In genomic region chr9:106454071-106454761, GRCm38 (mm10) we compare ENCODE assay signal across 8 mouse cellular contexts. TPM values are rescaled to one million over a fixed set of nuclear protein-coding genes. Genes with fewer than 3 reads are reported as not detected.
DNase-seq lines count a peak whose midpoint lies in the region; ATAC-seq and TF ChIP-seq lines count a peak whose summit lies in the region.

No protein-coding gene starts in this region.

- no peak for TF ChIP-seq POLR2A in ES-Bruce4 (IDR thresholded peaks at IDR 0.05; ENCODE audit: insufficient read depth, low read length)

- H3K9me3 ChIP-seq in ES-Bruce4 (replicated peaks; ENCODE audit: control insufficient read depth, insufficient read depth, low read length, poor library complexity, severe bottlenecking), result no peaks in the 10 kb centered on the region
- no peaks in the 10 kb centered on the region for H3K9me3 ChIP-seq in forebrain, embryonic 11.5 days (ENCODE audit: control insufficient read depth, low read length)
- no peaks in the 10 kb centered on the region for H3K9me3 ChIP-seq in limb, embryonic 13.5 days
- H3K9me3 ChIP-seq in stomach, embryonic 14.5 days (ENCODE audit: control insufficient read depth, low read depth, low read length), result no peaks in the 10 kb centered on the region

- TF ChIP-seq EP300 in ES-Bruce4 (IDR thresholded peaks at IDR 0.05; ENCODE audit: insufficient read depth, low read depth, low read length), result no peak

- TF ChIP-seq CTCF in gastrocnemius, adult 2 months (IDR thresholded peaks at IDR 0.05), result no peak
- TF ChIP-seq CTCF in ES-Bruce4 (IDR thresholded peaks at IDR 0.05; ENCODE audit: low read depth, low read length), result no peak

- H3K36me3 ChIP-seq in ES-Bruce4 (ENCODE audit: control insufficient read depth, insufficient read depth, low read length, poor library complexity, severe bottlenecking), result no peaks in the 10 kb centered on the region
- H3K36me3 ChIP-seq in forebrain, embryonic 11.5 days (ENCODE audit: control insufficient read depth, insufficient read depth, low read length), result no peaks in the 10 kb centered on the region
- H3K36me3 ChIP-seq in limb, embryonic 13.5 days, result peaks cover 20% of the 10 kb centered on the region
- no peaks in the 10 kb centered on the region for H3K36me3 ChIP-seq in stomach, embryonic 14.5 days (ENCODE audit: control insufficient read depth, insufficient read depth, low read length)

- intact Hi-C loops in gastrocnemius, adult 2 months (cut with DNase I), result no loop called here

- peak overlapping the region; percentile 79 for H3K4me3 ChIP-seq in gastrocnemius, adult 2 months
- H3K4me3 ChIP-seq in ES-Bruce4 (ENCODE audit: low read depth, low read length), result peak overlapping the region; percentile 65
- peak overlapping the region; percentile 85 for H3K4me3 ChIP-seq in forebrain, embryonic 11.5 days (ENCODE audit: low read depth, low read length)
- peak overlapping the region; percentile 71 for H3K4me3 ChIP-seq in limb, embryonic 13.5 days
- peak overlapping the region; percentile 76 for H3K4me3 ChIP-seq in stomach, embryonic 14.5 days (ENCODE audit: low read depth, low read length)

- peak overlapping the region; percentile 73 for H3K4me2 ChIP-seq in forebrain, embryonic 11.5 days (ENCODE audit: low read depth, low read length, severe bottlenecking)
- peak overlapping the region; percentile 87 for H3K4me2 ChIP-seq in limb, embryonic 13.5 days (replicated peaks)
- peak overlapping the region; percentile 92 for H3K4me2 ChIP-seq in stomach, embryonic 14.5 days (replicated peaks; ENCODE audit: low read depth, low read length)

- WGBS in forebrain, embryonic 11.5 days, result under 1% methylated on average over 15 of the region's 20 CpGs
- 2% methylated on average over 11 of the region's 20 CpGs for WGBS in limb, embryonic 13.5 days
- WGBS in stomach, embryonic 14.5 days, result 2% methylated on average over 13 of the region's 20 CpGs

- peaks cover 15% of the 10 kb centered on the region for H3K4me1 ChIP-seq in ES-Bruce4 (ENCODE audit: control insufficient read depth, insufficient read depth, low read length)
- peaks cover 48% of the 10 kb centered on the region for H3K4me1 ChIP-seq in forebrain, embryonic 11.5 days (replicated peaks; ENCODE audit: control insufficient read depth, insufficient read depth, low read length)
- peaks cover 87% of the 10 kb centered on the region for H3K4me1 ChIP-seq in limb, embryonic 13.5 days
- peaks cover 56% of the 10 kb centered on the region for H3K4me1 ChIP-seq in stomach, embryonic 14.5 days (ENCODE audit: control insufficient read depth, insufficient read depth, low read length)

- DNase-seq in gastrocnemius, adult 2 months, result no peak
- no peak for DNase-seq in gastrocnemius, postnatal 4 days (ENCODE audit: low spot score in 2 of 2)
- DNase-seq in forebrain, embryonic 11.5 days (ENCODE audit: low spot score), result no peak
- no peak for DNase-seq in urinary bladder, postnatal 36 days (ENCODE audit: low spot score in 2 of 2)
- no peak for DNase-seq in spleen, adult 18-20 months

- peak overlapping the region; percentile 82 for H3K9ac ChIP-seq in ES-Bruce4 (ENCODE audit: low read depth, poor library complexity, severe bottlenecking)
- peak overlapping the region; percentile 98 for H3K9ac ChIP-seq in forebrain, embryonic 11.5 days (ENCODE audit: low read length)
- peak overlapping the region; percentile 84 for H3K9ac ChIP-seq in limb, embryonic 13.5 days
- H3K9ac ChIP-seq in stomach, embryonic 14.5 days (replicated peaks; ENCODE audit: low read depth, low read length), result peak overlapping the region; percentile 67

- peak overlapping the region; percentile 92 for H3K27ac ChIP-seq in gastrocnemius, adult 2 months
- peak overlapping the region; percentile 90 for H3K27ac ChIP-seq in ES-Bruce4 (ENCODE audit: insufficient read depth, low read length)
- H3K27ac ChIP-seq in forebrain, embryonic 11.5 days (ENCODE audit: low read depth, low read length), result peak overlapping the region; percentile 89
- H3K27ac ChIP-seq in limb, embryonic 13.5 days, result peak overlapping the region; percentile 92
- peak overlapping the region; percentile 82; the same call in 1 of the 2 replicates for H3K27ac ChIP-seq in stomach, embryonic 14.5 days (ENCODE audit: low read length)

- peak; percentile 9 for ATAC-seq in forebrain, embryonic 11.5 days (replicated peaks; ENCODE audit: low FRiP score)
- peak; percentile 6; the same call in 1 of the 2 replicates for ATAC-seq in limb, embryonic 13.5 days (ENCODE audit: low FRiP score, low read depth)
- peak; percentile 7; the same call in 1 of the 2 replicates for ATAC-seq in stomach, embryonic 14.5 days (ENCODE audit: insufficient number of reproducible peaks, insufficient read depth, low FRiP score, low read depth)

- no peaks in the 10 kb centered on the region for H3K27me3 ChIP-seq in ES-Bruce4 (ENCODE audit: control insufficient read depth, insufficient read depth, low read length, poor library complexity, severe bottlenecking)
- no peaks in the 10 kb centered on the region for H3K27me3 ChIP-seq in forebrain, embryonic 11.5 days (ENCODE audit: control insufficient read depth, insufficient read depth, low read length)
- H3K27me3 ChIP-seq in limb, embryonic 13.5 days, result no peaks in the 10 kb centered on the region
- no peaks in the 10 kb centered on the region for H3K27me3 ChIP-seq in stomach, embryonic 14.5 days (ENCODE audit: control insufficient read depth, insufficient read depth, low read length)

RNA-seq across cellular contexts. Expression of gene Pcbp4, which starts 1.1 kb away (rescaled TPM):
- 10 to 100 TPM; 63.8 to 69.0 TPM for total RNA-seq in gastrocnemius, adult 2 months (2021)
- total RNA-seq in gastrocnemius, postnatal 4 days (2021), result 10 to 100 TPM; 83.6 to 84.9 TPM
- 99.2 and 115 TPM in 2 replicates for polyA plus RNA-seq in ES-Bruce4 (2011; ENCODE audit: insufficient read depth, insufficient read length, low read depth, missing spikeins)
- polyA plus RNA-seq in forebrain, embryonic 11.5 days (2014; fragmentation: Nextera tagmentation; extraction: Ambion mirVana), result 300 and 309 TPM in 2 replicates
- 129 and 137 TPM in 2 replicates for polyA plus RNA-seq in limb, embryonic 13.5 days (2015; fragmentation: Nextera tagmentation; extraction: Ambion mirVana)
- polyA plus RNA-seq in stomach, embryonic 14.5 days (2014; fragmentation: Nextera tagmentation; extraction: Ambion mirVana), result 60.9 and 61.2 TPM in 2 replicates

RNA-seq across cellular contexts. Expression of gene Abhd14a, which starts 6.7 kb away (rescaled TPM):
- 10 to 100 TPM; 15.9 to 19.8 TPM for total RNA-seq in gastrocnemius, adult 2 months (2021)
- 10 to 100 TPM; 18.5 to 19.1 TPM for total RNA-seq in gastrocnemius, postnatal 4 days (2021)
- 35.1 and 35.5 TPM in 2 replicates for polyA plus RNA-seq in ES-Bruce4 (2011; ENCODE audit: insufficient read depth, insufficient read length, low read depth, missing spikeins)
- polyA plus RNA-seq in forebrain, embryonic 11.5 days (2014; fragmentation: Nextera tagmentation; extraction: Ambion mirVana), result 38.3 and 41.0 TPM in 2 replicates
- 73.3 and 75.5 TPM in 2 replicates for polyA plus RNA-seq in limb, embryonic 13.5 days (2015; fragmentation: Nextera tagmentation; extraction: Ambion mirVana)
- polyA plus RNA-seq in stomach, embryonic 14.5 days (2014; fragmentation: Nextera tagmentation; extraction: Ambion mirVana), result 52.3 and 57.1 TPM in 2 replicates

RNA-seq across cellular contexts. Expression of gene Abhd14b, which starts 7.0 kb away (rescaled TPM):
- 1 to 10 TPM; 4.8 to 6.1 TPM for total RNA-seq in gastrocnemius, adult 2 months (2021)
- total RNA-seq in gastrocnemius, postnatal 4 days (2021), result 10 to 100 TPM in 1 of 2 experiments, 1 to 10 TPM in 1; 8.8 to 10.3 TPM
- polyA plus RNA-seq in ES-Bruce4 (2011; ENCODE audit: insufficient read depth, insufficient read length, low read depth, missing spikeins), result 6.7 and 7.5 TPM in 2 replicates
- polyA plus RNA-seq in forebrain, embryonic 11.5 days (2014; fragmentation: Nextera tagmentation; extraction: Ambion mirVana), result 4.6 and 4.7 TPM in 2 replicates
- polyA plus RNA-seq in limb, embryonic 13.5 days (2015; fragmentation: Nextera tagmentation; extraction: Ambion mirVana), result 20.1 and 20.5 TPM in 2 replicates
- polyA plus RNA-seq in stomach, embryonic 14.5 days (2014; fragmentation: Nextera tagmentation; extraction: Ambion mirVana), result 26.3 and 32.6 TPM in 2 replicates

RNA-seq across cellular contexts. Expression of gene Gpr62, which starts 11.5 kb away (rescaled TPM):
- under 1 TPM in 1 of 2 experiments, not detected in 1; 0.15 TPM for total RNA-seq in gastrocnemius, adult 2 months (2021)
- total RNA-seq in gastrocnemius, postnatal 4 days (2021), result under 1 TPM; 0.44 to 0.65 TPM
- polyA plus RNA-seq in ES-Bruce4 (2011; ENCODE audit: insufficient read depth, insufficient read length, low read depth, missing spikeins), result 0.30 and 0.44 TPM in 2 replicates
- 0.19 and 0.71 TPM in 2 replicates for polyA plus RNA-seq in forebrain, embryonic 11.5 days (2014; fragmentation: Nextera tagmentation; extraction: Ambion mirVana)
- polyA plus RNA-seq in limb, embryonic 13.5 days (2015; fragmentation: Nextera tagmentation; extraction: Ambion mirVana), result 0.57 and 1.0 TPM in 2 replicates
- 0.50 and 0.68 TPM in 2 replicates for polyA plus RNA-seq in stomach, embryonic 14.5 days (2014; fragmentation: Nextera tagmentation; extraction: Ambion mirVana)

RNA-seq across cellular contexts. Expression of gene Acy1, which starts 16.1 kb away (rescaled TPM):
- 10 to 100 TPM in 1 of 2 experiments, 1 to 10 TPM in 1; 8.2 to 14.9 TPM for total RNA-seq in gastrocnemius, adult 2 months (2021)
- total RNA-seq in gastrocnemius, postnatal 4 days (2021), result 10 to 100 TPM; 13.4 to 13.5 TPM
- 33.9 and 36.0 TPM in 2 replicates for polyA plus RNA-seq in ES-Bruce4 (2011; ENCODE audit: insufficient read depth, insufficient read length, low read depth, missing spikeins)
- 39.5 and 43.4 TPM in 2 replicates for polyA plus RNA-seq in forebrain, embryonic 11.5 days (2014; fragmentation: Nextera tagmentation; extraction: Ambion mirVana)
- 48.2 and 51.2 TPM in 2 replicates for polyA plus RNA-seq in limb, embryonic 13.5 days (2015; fragmentation: Nextera tagmentation; extraction: Ambion mirVana)
- polyA plus RNA-seq in stomach, embryonic 14.5 days (2014; fragmentation: Nextera tagmentation; extraction: Ambion mirVana), result 41.2 and 43.1 TPM in 2 replicates
